Comparison of ENCODE assay signal across 23 mouse cellular contexts in genomic region chr9:25123590-25123989, GRCm38 (mm10). TPM values are rescaled to one million over a fixed set of nuclear protein-coding genes. Genes with fewer than 3 reads are reported as not detected.
DNase-seq lines count a peak whose midpoint lies in the region; ATAC-seq and TF ChIP-seq lines count a peak whose summit lies in the region.
"Not testable (repeated sequence)": the region's sequence is repeated elsewhere in the genome, so short reads cannot be mapped to it uniquely, and the experiment has no call there.
"Had no signal": no experiment of that assay in that cellular context is flagged by ENCODE, and none has a peak within 500 bp of the region (broad histone marks: within the 10 kb centered on the region; RNA-seq: fewer than 3 reads in every experiment).

No protein-coding gene starts in this region.

- ATAC-seq in granulocyte monocyte progenitor cell, adult 5-6 weeks (replicated peaks; ENCODE audit: poor library complexity, severe bottlenecking), result peak; percentile 48
- 0 out of 2 replicates have a peak, but pooled peaks have one; percentile 37 for ATAC-seq in megakaryocyte progenitor cell, adult 5-6 weeks (replicated peaks; ENCODE audit: poor library complexity)

- not testable (repeated sequence) for H3K4me3 ChIP-seq in CH12.LX (replicated peaks in 1 of 3; ENCODE audit: low read depth in 2 of 3, low read length in 2 of 3, poor library complexity in 1 of 3); bone marrow macrophage, adult 2 months (ENCODE audit: insufficient read depth, low read length)

- DNase-seq in A20 (ENCODE audit: low read depth, low spot score), result peak; percentile 19
- DNase-seq in CH12.LX (ENCODE audit: extremely low read depth), result peak; percentile 50
- peak; percentile 4 for DNase-seq in heart, adult 11 months

- dilution Hi-C loops in CH12.LX (cut with MboI; ENCODE audit: extremely low pct_ligation_motif_present, extremely low pct_unique_long_range_greater_than_20kb, low sequenced_read_pairs), result not testable (repeated sequence)

- H3K4me2 ChIP-seq in CH12.LX (ENCODE audit: insufficient read depth, low read depth, poor library complexity, severe bottlenecking), result peak overlapping the region; percentile 82; the same call in 1 of the 2 replicates

- peak overlapping the region; percentile 50; the same call in 1 of the 2 replicates for H3K27ac ChIP-seq in CH12.LX (ENCODE audit: insufficient read depth, low read depth)
- H3K27ac ChIP-seq in bone marrow macrophage, adult 2 months (ENCODE audit: insufficient read depth, low read depth, low read length), result 0 out of 2 replicates have a peak overlapping the region, but pooled peaks have one; percentile 30

- TF ChIP-seq POLR2A in CH12.LX (IDR thresholded peaks at IDR 0.05; ENCODE audit: low read depth, low read length); bone marrow macrophage, adult 2 months (IDR thresholded peaks at IDR 0.05; ENCODE audit: borderline replicate concordance, low read depth, low read length): not testable (repeated sequence)

- H3K4me1 ChIP-seq in CH12.LX (ENCODE audit: control insufficient read depth in 1 of 2, insufficient read depth in 2 of 2), result peaks cover 3 to 11% of the 10 kb centered on the region in 2 experiments; a peak in 3 of 4 replicates
- not testable (repeated sequence) for H3K4me1 ChIP-seq in bone marrow macrophage, adult 2 months (ENCODE audit: control insufficient read depth, insufficient read depth, low read length)

- TF ChIP-seq CTCF in CH12.LX (conservative IDR thresholded peaks at IDR 0.05 in 1 of 2, IDR thresholded peaks at IDR 0.05 in 1 of 2; ENCODE audit: low read depth in 2 of 2, low read length in 2 of 2); bone marrow macrophage, adult 2 months (IDR thresholded peaks at IDR 0.05; ENCODE audit: low read depth, low read length): not testable (repeated sequence)

- 0 out of 2 replicates have a peak overlapping the region, but pooled peaks have one; percentile 19 for H3K9ac ChIP-seq in CH12.LX (ENCODE audit: insufficient read depth, low read depth)

- H3K79me2 ChIP-seq in CH12.LX (replicated peaks; ENCODE audit: control insufficient read depth, extremely low read depth, insufficient read depth, poor library complexity, severe bottlenecking), result not testable (repeated sequence)

- TF ChIP-seq RAD21 in CH12.LX (IDR thresholded peaks at IDR 0.05; ENCODE audit: low read depth, low read length), result not testable (repeated sequence)

- peak; percentile 66 for TF ChIP-seq EP300 in CH12.LX (IDR thresholded peaks at IDR 0.05; ENCODE audit: low read length)

- H3K27me3 ChIP-seq in CH12.LX (replicated peaks), result not testable (repeated sequence)

- in situ Hi-C loops in CH12.LX (cut with MboI; ENCODE audit: low pct_ligation_motif_present, low pct_unique_long_range_greater_than_20kb, low sequenced_read_pairs), result not testable (repeated sequence)

- peaks cover 2 to 12% of the 10 kb centered on the region in 2 experiments for H3K36me3 ChIP-seq in CH12.LX (replicated peaks in 1 of 2; ENCODE audit: control insufficient read depth in 1 of 2, insufficient read depth in 1 of 2, low read length in 1 of 2)

- H3K9me3 ChIP-seq in CH12.LX (replicated peaks; ENCODE audit: low read length), result not testable (repeated sequence)

TF ChIP-seq in CH12.LX, 34 proteins besides CTCF, POLR2A, EP300 and RAD21:
- TF ChIP-seq BHLHE40 (IDR thresholded peaks at IDR 0.05; ENCODE audit: low read depth, low read length) (0 out of 2 replicates have a peak, but pooled peaks have one; percentile 16), JUND (conservative IDR thresholded peaks at IDR 0.05; ENCODE audit: low read depth, low read length) (peak; percentile 49; the same call in 1 of the 2 replicates), IRF4 (IDR thresholded peaks at IDR 0.05; ENCODE audit: low read depth, low read length) (0 out of 2 replicates have a peak, but pooled peaks have one; percentile 39), TCF12 (IDR thresholded peaks at IDR 0.05; ENCODE audit: low read depth, low read length) (0 out of 2 replicates have a peak, but pooled peaks have one; percentile 24), JUN (IDR thresholded peaks at IDR 0.05; ENCODE audit: insufficient read depth, low read depth, low read length) (peak; percentile 89), MEF2A (IDR thresholded peaks at IDR 0.05; ENCODE audit: borderline replicate concordance, low read depth, low read length) (peak; percentile 92)

RNA-seq across cellular contexts. Expression of gene Herpud2, which starts 28.0 kb away (rescaled TPM):
- total RNA-seq in CH12.LX (2012; rRNA removed) (3.9 and 4.2 TPM in 2 replicates), CH12.LX (2014; rRNA removed) (8.3 and 9.1 TPM in 2 replicates)
- polyA plus RNA-seq in CH12.LX (2012; ENCODE audit: insufficient read length, low read depth), result 11.9 and 16.2 TPM in 2 replicates
- 53.2 and 53.6 TPM in 2 replicates for polyA plus RNA-seq in bone marrow macrophage, adult 2 months (2012; ENCODE audit: insufficient read depth, insufficient read length, missing spikeins)
- 24.0 and 28.3 TPM in 2 replicates for total RNA-seq in granulocyte monocyte progenitor cell, adult 5-6 weeks (2014; fragmentation: Nextera tagmentation)
- 14.9 and 17.1 TPM in 2 replicates for total RNA-seq in granulocyte monocyte progenitor cell, adult 5-6 weeks (2017)
- total RNA-seq in megakaryocyte progenitor cell, adult 5-6 weeks (2015), result 36.6 and 36.8 TPM in 2 replicates
- 12.0 and 18.2 TPM in 2 replicates for total RNA-seq in megakaryocyte progenitor cell, adult 5-6 weeks (2017)

RNA-seq across cellular contexts. Expression of gene Gm10181, which starts 34.4 kb away (rescaled TPM):
- total RNA-seq in CH12.LX (2012; rRNA removed) (not detected in 2 replicates), CH12.LX (2014; rRNA removed) (not detected in 2 replicates)
- polyA plus RNA-seq in CH12.LX (2012; ENCODE audit: insufficient read length, low read depth), result not detected in 2 replicates
- polyA plus RNA-seq in bone marrow macrophage, adult 2 months (2012; ENCODE audit: insufficient read depth, insufficient read length, missing spikeins), result not detected in 2 replicates
- total RNA-seq in granulocyte monocyte progenitor cell, adult 5-6 weeks (2014; fragmentation: Nextera tagmentation), result not detected in 2 replicates
- not detected in 2 replicates for total RNA-seq in granulocyte monocyte progenitor cell, adult 5-6 weeks (2017)
- not detected in 2 replicates for total RNA-seq in megakaryocyte progenitor cell, adult 5-6 weeks (2015)
- total RNA-seq in megakaryocyte progenitor cell, adult 5-6 weeks (2017), result not detected in 2 replicates
- total RNA-seq: adrenal gland, adult 18-20 months; adrenal gland, adult 2 months; adrenal gland, adult 8-10 months; adrenal gland, postnatal 10 days; adrenal gland, postnatal 14 days; adrenal gland, postnatal 25 days; adrenal gland, postnatal 36 days; adrenal gland, postnatal 4 days; ES-E14; G1E; MEL had no signal
- polyA plus RNA-seq: activated CD4-positive, CD25-positive, alpha-beta regulatory T cell, adult 4 months; adrenal gland, adult 2 months; brain, embryonic 14.5 days; C2C12; CD4-positive, CD25-positive, alpha-beta regulatory T cell, adult 4 months; cerebellum, adult 2 months; G1E; Patski had no signal
